In the genomic region with DNA sequence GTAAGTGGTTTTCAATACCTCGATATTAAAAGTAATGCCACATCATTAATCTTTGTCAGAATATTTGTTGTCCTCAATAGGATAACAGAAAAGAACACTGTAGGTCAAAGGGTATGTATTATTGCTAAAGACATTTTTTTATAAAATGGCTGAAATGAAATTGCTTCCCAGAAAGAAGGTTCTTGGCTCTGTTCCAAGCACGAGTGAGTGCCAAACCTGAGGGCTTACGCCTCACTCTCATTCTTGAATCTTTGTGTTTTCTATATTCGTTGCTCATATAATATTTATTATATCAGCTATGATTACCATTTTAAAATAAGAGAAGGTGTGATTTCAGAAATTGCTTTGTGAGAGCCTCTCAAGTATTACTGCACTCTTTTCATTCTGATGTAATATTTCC, we compare ENCODE assay signal across 15 mouse cellular contexts. TPM values are rescaled to one million over a fixed set of nuclear protein-coding genes. Genes with fewer than 3 reads are reported as not detected.
"Had no signal": no experiment of that assay in that cellular context is flagged by ENCODE, and none has a peak within 500 bp of the region (broad histone marks: within the 10 kb centered on the region; RNA-seq: fewer than 3 reads in every experiment).

No protein-coding gene starts in this region.

- H3K4me3 ChIP-seq: kidney, embryonic 15.5 days; limb, embryonic 15.5 days; liver, embryonic 12.5 days; lung, embryonic 15.5 days; midbrain, embryonic 15.5 days; neural tube, embryonic 13.5 days had no signal

- H3K4me1 ChIP-seq: kidney, embryonic 15.5 days; limb, embryonic 15.5 days; liver, embryonic 12.5 days; lung, embryonic 15.5 days; midbrain, embryonic 15.5 days; neural tube, embryonic 13.5 days had no signal

- DNase-seq: kidney, adult 2 months; kidney, postnatal 14 days; lung, postnatal 14 days; retina, postnatal 1 day; right cerebral cortex, postnatal 4 days; spleen, adult 18-20 months; thymus, adult 18-20 months; thymus, postnatal 14 days had no signal

- H3K27me3 ChIP-seq: kidney, embryonic 15.5 days; limb, embryonic 15.5 days; liver, embryonic 12.5 days; lung, embryonic 15.5 days; midbrain, embryonic 15.5 days; neural tube, embryonic 13.5 days had no signal

- H3K9ac ChIP-seq: kidney, embryonic 15.5 days; limb, embryonic 15.5 days; liver, embryonic 12.5 days; lung, embryonic 15.5 days; midbrain, embryonic 15.5 days; neural tube, embryonic 13.5 days had no signal

- H3K9me3 ChIP-seq: kidney, embryonic 15.5 days; limb, embryonic 15.5 days; liver, embryonic 12.5 days; lung, embryonic 15.5 days; midbrain, embryonic 15.5 days; neural tube, embryonic 13.5 days had no signal

- H3K4me2 ChIP-seq: kidney, embryonic 15.5 days; limb, embryonic 15.5 days; liver, embryonic 12.5 days; lung, embryonic 15.5 days; midbrain, embryonic 15.5 days; neural tube, embryonic 13.5 days had no signal

- ATAC-seq: liver, embryonic 12.5 days; midbrain, embryonic 15.5 days had no signal

- H3K36me3 ChIP-seq: kidney, embryonic 15.5 days; limb, embryonic 15.5 days; liver, embryonic 12.5 days; lung, embryonic 15.5 days; midbrain, embryonic 15.5 days; neural tube, embryonic 13.5 days had no signal

- H3K27ac ChIP-seq: kidney, embryonic 15.5 days; limb, embryonic 15.5 days; liver, embryonic 12.5 days; lung, embryonic 15.5 days; midbrain, embryonic 15.5 days; neural tube, embryonic 13.5 days had no signal

RNA-seq across cellular contexts. Expression of gene Ppfia2, which starts 57.0 kb away (rescaled TPM):
- total RNA-seq: megakaryocyte-erythroid progenitor cell, adult 5-6 weeks had no signal
